Mouse (Mus musculus): Measurements from ENCODE around the gene Mef2c. TPM values are rescaled to one million over a fixed set of nuclear protein-coding genes. Genes with fewer than 3 reads are reported as not detected.

Mef2c gene
- total and polyA plus RNA-seq, 2 experiments from 2014 or later, result 69.0 to 81.9 TPM

GRCm38 (mm10) chr13:83595429-83595828 is 91.6 kb downstream of the Mef2c start:
- no peaks in the 10 kb centered on the region for H3K9me3 ChIP-seq (replicated peaks; ENCODE audit: control insufficient read depth, low read length)
- H3K9ac ChIP-seq (replicated peaks; ENCODE audit: low read depth, low read length), result no peak overlapping the region
- 58% methylated on average over 1 of the region's 1 CpGs for WGBS
- TF ChIP-seq CTCF (IDR thresholded peaks at IDR 0.05; ENCODE audit: low read depth) (no peak), EP300 (IDR thresholded peaks at IDR 0.05; ENCODE audit: low read depth) (no peak)
- H3K4me3 ChIP-seq (ENCODE audit: low read depth, low read length), result no peak overlapping the region
- DNase-seq (ENCODE audit: low spot score), result no peak
- peaks cover 15% of the 10 kb centered on the region for H3K4me1 ChIP-seq (ENCODE audit: control insufficient read depth, insufficient read depth)
- no peak for ATAC-seq (ENCODE audit: insufficient read depth, low read depth)
- no peak overlapping the region for H3K4me2 ChIP-seq (ENCODE audit: low read depth, low read length)
- no peaks in the 10 kb centered on the region for H3K27me3 ChIP-seq (ENCODE audit: control insufficient read depth, insufficient read depth, low read length)
- H3K27ac ChIP-seq (ENCODE audit: low read depth), result no peak overlapping the region
- peaks cover 6% of the 10 kb centered on the region for H3K36me3 ChIP-seq (replicated peaks; ENCODE audit: control insufficient read depth, insufficient read depth, low read length)

- no peak for DNase-seq (ENCODE audit: low spot score)
- Histone ChIP-seq H3K36me3 (replicated peaks; ENCODE audit: control insufficient read depth, insufficient read depth, low read length) (peaks cover 6% of the 10 kb centered on the region), H3K9me3 (replicated peaks; ENCODE audit: control insufficient read depth, low read length) (no peaks in the 10 kb centered on the region), H3K4me1 (ENCODE audit: control insufficient read depth, insufficient read depth) (peaks cover 7% of the 10 kb centered on the region; the same call in 1 of the 2 replicates), H3K4me3 (ENCODE audit: low read depth, low read length) (no peak overlapping the region), H3K27me3 (ENCODE audit: control insufficient read depth, insufficient read depth, low read length) (no peaks in the 10 kb centered on the region), H3K4me2 (ENCODE audit: low read depth, low read length) (no peak overlapping the region), H3K27ac (ENCODE audit: low read depth) (no peak overlapping the region), H3K9ac (replicated peaks; ENCODE audit: low read depth, low read length) (no peak overlapping the region)
- no peak for ATAC-seq (ENCODE audit: insufficient read depth, low read depth)
- TF ChIP-seq CTCF (IDR thresholded peaks at IDR 0.05; ENCODE audit: low read depth) (no peak), EP300 (IDR thresholded peaks at IDR 0.05; ENCODE audit: low read depth) (no peak)
- WGBS, result 74% methylated on average over 6 of the region's 6 CpGs
These were observed 93.3 kb downstream of the Mef2c start for GRCm38 (mm10) chr13:83596989-83597738.

GRCm38 (mm10) chr13:83597739-83598210 is 93.9 kb downstream of the Mef2c start:
- TF ChIP-seq CTCF (IDR thresholded peaks at IDR 0.05; ENCODE audit: low read depth) (no peak), EP300 (IDR thresholded peaks at IDR 0.05; ENCODE audit: low read depth) (no peak)

GRCm38 (mm10) chr13:83600301-83600700 is 96.5 kb downstream of the Mef2c start:
- ATAC-seq (ENCODE audit: insufficient read depth, low read depth), result no peak
- Histone ChIP-seq H3K36me3 (replicated peaks; ENCODE audit: control insufficient read depth, insufficient read depth, low read length) (no peaks in the 10 kb centered on the region), H3K4me2 (ENCODE audit: low read depth, low read length) (no peak overlapping the region), H3K27me3 (ENCODE audit: control insufficient read depth, insufficient read depth, low read length) (no peaks in the 10 kb centered on the region), H3K27ac (ENCODE audit: low read depth) (no peak overlapping the region), H3K4me3 (ENCODE audit: low read depth, low read length) (no peak overlapping the region), H3K9me3 (replicated peaks; ENCODE audit: control insufficient read depth, low read length) (no peaks in the 10 kb centered on the region), H3K9ac (replicated peaks; ENCODE audit: low read depth, low read length) (no peak overlapping the region), H3K4me1 (ENCODE audit: control insufficient read depth, insufficient read depth) (peaks cover 27% of the 10 kb centered on the region)
- no peak for DNase-seq (ENCODE audit: low spot score)
- TF ChIP-seq CTCF (IDR thresholded peaks at IDR 0.05; ENCODE audit: low read depth), result no peak
- no peak for TF ChIP-seq EP300 (IDR thresholded peaks at IDR 0.05; ENCODE audit: low read depth)

More at GRCm38 (mm10) chr13:83597739-83598210, 93.9 kb downstream of the Mef2c start:
- Histone ChIP-seq H3K36me3 (replicated peaks; ENCODE audit: control insufficient read depth, insufficient read depth, low read length) (peaks cover 4% of the 10 kb centered on the region), H3K9me3 (replicated peaks; ENCODE audit: control insufficient read depth, low read length) (no peaks in the 10 kb centered on the region), H3K27ac (ENCODE audit: low read depth) (no peak overlapping the region), H3K4me1 (ENCODE audit: control insufficient read depth, insufficient read depth) (peaks cover 10% of the 10 kb centered on the region), H3K9ac (replicated peaks; ENCODE audit: low read depth, low read length) (no peak overlapping the region), H3K4me3 (ENCODE audit: low read depth, low read length) (no peak overlapping the region), H3K27me3 (ENCODE audit: control insufficient read depth, insufficient read depth, low read length) (no peaks in the 10 kb centered on the region), H3K4me2 (ENCODE audit: low read depth, low read length) (no peak overlapping the region)
- DNase-seq (ENCODE audit: low spot score) (no peak), ATAC-seq (ENCODE audit: insufficient read depth, low read depth) (no peak)
- 93% methylated on average over 3 of the region's 3 CpGs for WGBS

GRCm38 (mm10) chr13:83601741-83602140 is 97.9 kb downstream of the Mef2c start:
- whole genome bisulfite sequencing, result 43% methylated on average over 4 of the region's 4 CpGs
- no peak overlapping the region for H3K4me3 ChIP-seq (ENCODE audit: low read depth, low read length)
- peaks cover 24% of the 10 kb centered on the region for H3K4me1 ChIP-seq (ENCODE audit: control insufficient read depth, insufficient read depth)
- no peak for ATAC-seq (ENCODE audit: insufficient read depth, low read depth)
- no peaks in the 10 kb centered on the region for H3K27me3 ChIP-seq (ENCODE audit: control insufficient read depth, insufficient read depth, low read length)
- no peaks in the 10 kb centered on the region for H3K36me3 ChIP-seq (replicated peaks; ENCODE audit: control insufficient read depth, insufficient read depth, low read length)
- H3K9me3 ChIP-seq (replicated peaks; ENCODE audit: control insufficient read depth, low read length), result no peaks in the 10 kb centered on the region
- TF ChIP-seq EP300 (IDR thresholded peaks at IDR 0.05; ENCODE audit: low read depth) (no peak), CTCF (IDR thresholded peaks at IDR 0.05; ENCODE audit: low read depth) (no peak)
- no peak overlapping the region for H3K4me2 ChIP-seq (ENCODE audit: low read depth, low read length)
- no peak overlapping the region for H3K9ac ChIP-seq (replicated peaks; ENCODE audit: low read depth, low read length)
- no peak for DNase-seq (ENCODE audit: low spot score)
- H3K27ac ChIP-seq (ENCODE audit: low read depth), result no peak overlapping the region

Measured in heart, postnatal 0 days (tissue).